Mouse (Mus musculus) bone marrow macrophage, adult 2 months (primary cell): ENCODE results near the gene Rasgrf1. TPM values are rescaled to one million over a fixed set of nuclear protein-coding genes. Genes with fewer than 3 reads are reported as not detected.
A peak's percentile ranks its signal among the peaks of the same experiment; 100 is the strongest.

Source experiments
- H3K27ac ChIP-seq: 2 replicates; pipeline ENCODE4 v1.5.1; 2012; ENCODE audit warnings: low read depth, low read length; ENCODE audit not compliant: insufficient read depth
- H3K4me1 ChIP-seq: 2 replicates; pipeline ENCODE4 v1.6.1; 2012; ENCODE audit warnings: low read length; ENCODE audit not compliant: control insufficient read depth, insufficient read depth
- H3K4me3 ChIP-seq: 2 replicates; pipeline ENCODE4 v1.5.1; 2012; ENCODE audit warnings: mild to moderate bottlenecking, low read length, moderate library complexity; ENCODE audit not compliant: insufficient read depth
- CTCF ChIP-seq: IDR thresholded peaks from 2 replicates; pipeline ENCODE4 v1.5.1; 2012; ENCODE audit warnings: low read depth, mild to moderate bottlenecking, low read length, moderate library complexity
- POLR2A ChIP-seq: IDR thresholded peaks from 2 replicates; pipeline ENCODE4 v1.6.1; 2012; ENCODE audit warnings: mild to moderate bottlenecking, low read depth, low read length, borderline replicate concordance
- polyA plus RNA-seq: library from polyadenylated mRNA; stranded (reverse); fragments of >200 nt; gene quantifications from 2 replicates; pipeline ENCODE4 v1.2.4, GENCODE M21; 2012; ENCODE audit not compliant: missing spikeins, insufficient read depth, insufficient read length

The Rasgrf1 gene
- polyA plus RNA-seq, 1 experiment = 0.58 TPM

DNA sequence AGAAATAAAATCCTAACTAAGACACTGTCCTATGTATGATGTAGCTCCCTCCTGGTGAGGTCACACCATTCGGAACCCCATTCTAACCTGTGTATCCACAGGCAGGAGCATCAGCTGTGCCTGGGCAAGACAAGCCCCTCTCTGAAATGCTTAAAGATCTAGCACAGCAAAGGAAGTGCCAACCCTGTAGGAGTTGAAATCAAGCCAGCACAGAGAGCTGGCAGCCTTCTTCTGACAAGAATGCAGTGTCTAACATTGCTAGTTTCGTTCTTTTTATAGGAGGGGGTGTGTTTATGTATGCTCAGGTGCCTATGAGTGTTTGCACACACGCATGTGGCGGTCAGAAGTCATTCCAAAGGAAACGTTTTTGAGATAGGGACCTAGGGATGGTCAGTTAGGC lies 34.2 kb upstream of the Rasgrf1 start:
- TF ChIP-seq POLR2A (no peak), CTCF (no peak)
- Histone ChIP-seq H3K4me1 (peaks cover 39% of the 10 kb centered on the region), H3K27ac (no peak overlapping the region), H3K4me3 (no peak overlapping the region)

GRCm38 (mm10) chr9:89878471-89879020 lies 31.2 kb upstream of the Rasgrf1 start:
- peaks cover 16% of the 10 kb centered on the region for H3K4me1 ChIP-seq
- H3K4me3 ChIP-seq = no peak overlapping the region
- H3K27ac ChIP-seq = no peak overlapping the region
- TF ChIP-seq CTCF = no peak
- no peak for TF ChIP-seq POLR2A

DNA sequence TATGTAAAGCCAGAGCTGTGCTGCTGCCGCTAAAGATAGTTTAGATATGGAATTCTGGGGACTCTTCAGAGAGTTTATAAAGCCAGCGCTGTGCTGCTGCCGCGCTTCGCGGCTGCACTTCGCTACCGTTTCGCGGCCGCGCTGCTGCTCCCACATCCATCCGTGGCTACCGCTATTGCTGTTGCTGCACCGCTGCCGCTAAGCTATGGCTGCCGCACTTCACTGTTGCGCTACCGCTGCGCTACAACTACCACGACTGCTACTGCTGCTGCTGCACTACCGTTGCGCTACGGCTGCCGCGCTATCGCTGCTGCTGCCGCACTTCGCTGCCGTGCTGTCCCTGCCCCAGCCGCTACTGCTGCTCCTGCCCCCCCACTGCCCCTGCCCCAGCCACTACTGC lies 30.1 kb upstream of the Rasgrf1 start:
- no peak for TF ChIP-seq POLR2A
- TF ChIP-seq CTCF = no peak
- Histone ChIP-seq H3K4me3 (peak overlapping the region; percentile 24; the same call in 1 of the 2 replicates), H3K27ac (no peak overlapping the region), H3K4me1 (peaks cover 11% of the 10 kb centered on the region)

DNA sequence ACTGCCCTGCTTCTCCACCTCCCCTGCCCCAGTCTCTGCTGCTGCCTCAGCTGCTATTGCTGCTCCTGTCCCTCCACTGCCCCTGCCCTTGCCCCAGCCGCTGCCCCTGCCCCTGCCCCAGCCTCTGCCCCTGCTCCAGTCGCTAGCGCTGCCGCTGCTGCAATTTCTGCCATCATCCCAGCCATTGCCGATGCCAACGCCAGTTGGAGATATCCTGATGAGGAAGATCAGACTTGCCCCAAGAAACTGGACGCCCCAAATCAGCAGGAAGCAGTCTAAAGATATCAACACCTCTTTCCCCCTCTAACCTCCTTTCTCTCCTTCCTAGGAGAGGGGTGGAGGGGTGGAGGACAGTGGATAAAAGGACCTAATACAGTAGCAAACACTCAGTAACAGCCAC lies 28.2 kb upstream of the Rasgrf1 start:
- no peak overlapping the region for H3K4me3 ChIP-seq
- TF ChIP-seq POLR2A (no peak), CTCF (no peak)
- no peak overlapping the region for H3K27ac ChIP-seq
- no peaks in the 10 kb centered on the region for H3K4me1 ChIP-seq

DNA sequence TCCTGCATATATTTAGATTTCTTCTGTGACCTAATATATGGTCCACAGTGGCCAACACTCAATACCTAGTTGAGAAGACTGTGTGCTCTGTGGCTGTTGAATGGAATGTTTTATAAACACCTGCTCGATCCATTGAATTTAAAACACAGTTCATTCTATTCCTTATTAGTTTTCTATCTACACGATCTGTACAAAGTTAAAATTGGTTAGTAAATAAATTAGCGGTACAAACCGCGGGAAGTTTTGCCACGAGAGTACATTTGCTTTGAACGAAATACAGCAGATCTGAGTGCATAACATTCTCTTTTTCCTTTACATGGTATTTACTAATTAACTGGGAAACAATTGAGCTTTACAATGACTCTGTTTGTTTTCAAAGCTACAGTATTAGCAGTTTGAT lies 27.1 kb upstream of the Rasgrf1 start:
- Histone ChIP-seq H3K4me3 (no peak overlapping the region), H3K4me1 (no peaks in the 10 kb centered on the region), H3K27ac (no peak overlapping the region)
- TF ChIP-seq POLR2A (no peak), CTCF (no peak)

DNA sequence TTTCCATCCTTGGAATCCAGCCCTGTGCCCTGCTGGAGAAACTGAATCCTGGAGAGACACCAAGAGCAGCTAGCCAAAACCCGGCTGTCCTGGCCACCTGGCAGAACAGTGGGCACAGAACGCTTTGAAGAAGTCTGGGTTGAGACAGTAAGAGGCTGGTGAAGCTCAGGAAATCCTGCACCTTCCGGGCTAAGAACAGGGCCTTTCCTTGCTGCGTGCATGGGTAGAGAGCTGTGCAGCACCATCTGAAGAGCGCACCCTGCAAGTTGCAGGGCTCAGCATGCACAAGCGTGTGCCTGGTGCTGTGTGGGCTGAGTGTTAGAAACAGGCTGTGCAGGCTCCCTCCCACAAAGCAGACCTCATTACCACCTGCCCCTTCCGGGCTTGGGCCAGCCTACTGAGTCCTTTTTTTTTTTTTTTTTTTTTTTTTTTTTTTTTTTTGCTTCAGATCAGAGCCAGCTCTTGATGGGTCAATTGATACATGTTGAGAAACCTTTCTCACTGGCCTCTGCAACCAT lies 23.9 kb upstream of the Rasgrf1 start:
- Histone ChIP-seq H3K4me3 (no peak overlapping the region), H3K4me1 (no peaks in the 10 kb centered on the region), H3K27ac (no peak overlapping the region)
- TF ChIP-seq CTCF = no peak
- no peak for TF ChIP-seq POLR2A

DNA sequence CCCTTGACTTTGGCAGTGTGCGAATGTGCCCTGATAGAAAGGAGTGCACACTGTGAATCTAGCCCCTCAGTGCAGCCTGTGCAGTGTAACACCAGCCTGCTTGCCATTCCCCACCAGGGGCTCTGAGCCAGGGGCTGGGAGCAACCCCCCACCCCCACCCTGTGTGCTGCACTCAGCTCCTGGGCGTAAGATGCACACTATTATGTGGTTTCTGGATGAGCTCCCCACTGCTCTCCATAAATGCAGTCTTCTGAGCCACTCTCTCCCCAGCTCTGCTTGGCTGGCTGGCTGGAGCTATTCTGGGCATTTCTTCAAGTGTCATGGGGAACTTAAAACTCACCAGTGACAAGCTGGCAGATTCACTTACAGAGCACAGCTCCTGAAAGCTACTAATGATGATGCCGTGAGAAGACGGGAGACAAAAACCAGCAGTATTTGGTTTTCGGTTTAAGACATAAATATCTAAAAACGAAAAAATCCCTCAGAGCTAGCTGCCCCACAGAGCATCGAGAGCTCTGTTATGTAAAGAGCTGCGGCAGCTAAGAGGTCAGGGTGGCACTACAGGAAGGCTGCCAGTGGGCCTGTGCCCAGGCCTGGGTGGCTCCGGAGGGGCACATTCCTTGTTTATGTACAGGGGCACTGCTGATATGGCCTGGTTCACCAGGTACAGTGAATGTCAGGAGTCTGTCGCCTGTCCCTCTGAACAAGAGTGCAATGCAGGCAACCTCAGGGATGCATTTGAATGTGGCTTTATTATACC lies 18.0 kb upstream of the Rasgrf1 start:
- TF ChIP-seq POLR2A = no peak
- no peak for TF ChIP-seq CTCF
- Histone ChIP-seq H3K4me1 (no peaks in the 10 kb centered on the region), H3K27ac (no peak overlapping the region), H3K4me3 (no peak overlapping the region)

GRCm38 (mm10) chr9:89892540-89893188 lies 17.0 kb upstream of the Rasgrf1 start:
- no peaks in the 10 kb centered on the region for H3K4me1 ChIP-seq
- H3K27ac ChIP-seq = no peak overlapping the region
- no peak overlapping the region for H3K4me3 ChIP-seq
- no peak for TF ChIP-seq CTCF
- no peak for TF ChIP-seq POLR2A

DNA sequence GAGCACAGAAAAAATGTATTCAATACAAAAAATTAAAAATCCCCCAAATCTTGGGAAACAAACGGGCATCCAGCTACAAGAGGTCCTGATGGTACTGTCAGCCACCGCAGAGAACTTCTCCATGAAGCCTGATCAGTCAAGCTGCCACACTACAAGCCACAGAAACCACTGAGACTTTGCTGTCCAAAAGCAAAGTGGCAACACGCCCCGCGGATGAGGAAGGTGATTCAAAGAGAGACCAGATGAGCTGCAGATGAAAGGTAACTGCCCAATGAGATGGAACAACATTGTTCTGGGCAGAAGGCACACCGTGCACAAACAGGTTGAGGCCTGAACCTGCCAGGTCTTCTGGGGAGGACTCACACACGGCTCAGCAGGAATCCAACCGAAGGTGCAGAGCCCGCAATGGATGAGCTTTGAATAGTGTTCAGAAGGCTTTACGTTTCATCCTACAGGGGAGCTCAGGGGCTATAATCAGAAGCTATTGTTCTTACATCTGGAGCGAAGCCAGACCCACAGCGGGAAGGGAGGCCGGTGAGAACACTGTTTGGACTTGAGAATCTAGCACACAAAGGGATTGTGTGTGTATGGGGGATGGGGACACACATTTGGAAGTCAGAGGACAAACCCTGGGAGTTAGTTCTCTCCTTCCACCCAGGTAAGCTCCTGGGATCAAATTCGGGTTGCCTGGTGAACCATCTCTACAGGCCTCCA lies 9.4 kb upstream of the Rasgrf1 start:
- no peak overlapping the region for H3K4me3 ChIP-seq
- TF ChIP-seq CTCF (no peak), POLR2A (no peak)
- no peaks in the 10 kb centered on the region for H3K4me1 ChIP-seq
- no peak overlapping the region for H3K27ac ChIP-seq

GRCm38 (mm10) chr9:89901184-89901583 lies 8.5 kb upstream of the Rasgrf1 start:
- Histone ChIP-seq H3K4me1 (no peaks in the 10 kb centered on the region), H3K4me3 (no peak overlapping the region), H3K27ac (no peak overlapping the region)
- no peak for TF ChIP-seq POLR2A
- no peak for TF ChIP-seq CTCF

DNA sequence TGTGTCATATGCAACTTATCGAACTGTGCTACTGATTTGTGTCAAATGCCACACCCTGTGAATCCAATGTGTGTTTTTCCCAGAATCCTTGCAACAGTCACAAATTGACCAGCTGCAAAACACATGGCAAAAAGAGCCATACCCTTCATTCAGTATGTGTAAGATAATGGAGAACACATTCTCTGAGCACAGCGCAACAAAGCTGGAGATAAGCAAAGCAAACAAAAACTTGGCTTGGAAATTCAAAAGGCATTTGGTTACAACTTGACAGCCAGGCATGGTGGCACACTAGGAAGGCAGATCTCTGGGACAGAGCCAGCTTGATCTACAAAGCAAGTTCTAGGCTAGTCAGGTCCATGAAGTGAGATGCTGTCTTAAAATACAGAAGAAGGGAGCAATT lies 6.9 kb upstream of the Rasgrf1 start:
- Histone ChIP-seq H3K27ac (no peak overlapping the region), H3K4me3 (no peak overlapping the region), H3K4me1 (no peaks in the 10 kb centered on the region)
- no peak for TF ChIP-seq CTCF
- TF ChIP-seq POLR2A = no peak
